Mouse (Mus musculus): Measurements from ENCODE around the gene Serbp1.

Gene Serbp1

GRCm38 (mm10) chr6:67268983-67269382, 31.0 kb downstream of the Serbp1 start:
- TF ChIP-seq CTCF (conservative IDR thresholded peaks at IDR 0.05; ENCODE audit: low read length): no peak
- TF ChIP-seq POU5F1 (IDR thresholded peaks at IDR 0.05; ENCODE audit: borderline replicate concordance, low read length): no peak
- TF ChIP-seq NANOG (IDR thresholded peaks at IDR 0.05; ENCODE audit: borderline replicate concordance, low read length): no peak

GRCm38 (mm10) chr6:67269459-67269858, 31.5 kb downstream of the Serbp1 start:
- H3K4me3 ChIP-seq (replicated peaks; ENCODE audit: low read length): peak overlapping the region; percentile 100
- TF ChIP-seq POU5F1 (IDR thresholded peaks at IDR 0.05; ENCODE audit: borderline replicate concordance, low read length): no peak
- TF ChIP-seq CTCF (conservative IDR thresholded peaks at IDR 0.05; ENCODE audit: low read length): no peak
- TF ChIP-seq NANOG (IDR thresholded peaks at IDR 0.05; ENCODE audit: borderline replicate concordance, low read length): no peak
- peaks cover 59% of the 10 kb centered on the region for H3K4me1 ChIP-seq (replicated peaks; ENCODE audit: low read depth, low read length)
- H3K9me3 ChIP-seq (ENCODE audit: low read length): no peaks in the 10 kb centered on the region
- H3K27me3 ChIP-seq (ENCODE audit: insufficient read depth, low read length): no peaks in the 10 kb centered on the region
- H3K36me3 ChIP-seq (ENCODE audit: insufficient read depth, low read length): peaks cover 67% of the 10 kb centered on the region

More at GRCm38 (mm10) chr6:67268983-67269382, 31.0 kb downstream of the Serbp1 start:
- H3K4me1 ChIP-seq (replicated peaks; ENCODE audit: low read depth, low read length): peaks cover 59% of the 10 kb centered on the region
- H3K27me3 ChIP-seq (ENCODE audit: insufficient read depth, low read length): no peaks in the 10 kb centered on the region
- H3K4me3 ChIP-seq (replicated peaks; ENCODE audit: low read length): peak overlapping the region; percentile 100
- peaks cover 62% of the 10 kb centered on the region for H3K36me3 ChIP-seq (ENCODE audit: insufficient read depth, low read length)
- H3K9me3 ChIP-seq (ENCODE audit: low read length): no peaks in the 10 kb centered on the region

DNA sequence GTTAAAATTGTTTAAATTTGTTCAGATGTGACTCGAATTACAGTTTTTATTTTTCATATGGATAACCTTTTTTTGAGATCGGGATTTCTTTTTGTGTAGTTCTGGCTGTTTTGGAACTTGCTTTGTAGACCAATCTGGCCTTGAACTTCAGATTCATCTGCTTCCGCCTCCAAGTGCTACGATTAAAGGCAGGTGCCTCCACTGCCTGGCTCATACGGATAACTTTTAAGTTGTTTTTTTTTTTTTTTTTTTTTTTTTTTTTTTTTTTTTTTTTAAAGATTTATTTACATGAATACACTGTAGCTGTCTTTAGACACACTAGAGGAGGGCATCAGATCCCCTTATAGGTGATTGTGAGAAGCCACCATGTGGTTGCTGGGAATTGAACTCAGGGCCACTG, 40.0 kb downstream of the Serbp1 start:
- Histone ChIP-seq H3K9me3 (ENCODE audit: low read length) (no peaks in the 10 kb centered on the region), H3K4me3 (replicated peaks; ENCODE audit: low read length) (no peak overlapping the region), H3K36me3 (ENCODE audit: insufficient read depth, low read length) (peaks cover 96% of the 10 kb centered on the region), H3K27me3 (ENCODE audit: insufficient read depth, low read length) (no peaks in the 10 kb centered on the region), H3K4me1 (replicated peaks; ENCODE audit: low read depth, low read length) (peaks cover 64% of the 10 kb centered on the region)
- TF ChIP-seq CTCF (conservative IDR thresholded peaks at IDR 0.05; ENCODE audit: low read length) (no peak), POU5F1 (IDR thresholded peaks at IDR 0.05; ENCODE audit: borderline replicate concordance, low read length) (no peak), NANOG (IDR thresholded peaks at IDR 0.05; ENCODE audit: borderline replicate concordance, low read length) (no peak)

DNA sequence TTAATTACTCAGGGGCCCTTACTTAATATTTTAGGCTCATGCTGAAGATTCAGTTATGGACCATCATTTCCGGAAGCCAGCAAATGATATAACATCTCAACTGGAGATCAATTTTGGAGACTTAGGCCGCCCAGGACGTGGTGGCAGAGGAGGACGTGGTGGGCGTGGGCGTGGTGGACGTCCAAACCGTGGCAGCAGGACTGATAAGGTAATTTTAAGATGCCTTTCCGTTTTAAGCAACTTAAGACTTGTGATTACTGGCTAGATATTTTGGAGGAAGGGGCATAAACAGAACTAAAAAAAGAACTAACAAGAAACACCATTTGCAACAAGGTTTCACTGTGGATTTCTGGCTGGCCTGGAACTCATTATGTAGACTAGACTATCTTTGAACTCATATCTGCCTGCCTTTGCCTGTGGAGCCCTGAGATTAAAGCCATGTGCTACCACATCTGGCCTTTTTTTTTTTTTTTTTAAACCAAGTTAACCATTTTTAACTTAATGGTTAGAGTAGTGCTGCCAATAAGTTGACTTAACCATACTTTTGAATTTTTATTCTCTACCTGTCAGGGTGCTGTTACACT, 43.7 kb downstream of the Serbp1 start:
- TF ChIP-seq POU5F1 (IDR thresholded peaks at IDR 0.05; ENCODE audit: borderline replicate concordance, low read length) (no peak), NANOG (IDR thresholded peaks at IDR 0.05; ENCODE audit: borderline replicate concordance, low read length) (no peak), CTCF (conservative IDR thresholded peaks at IDR 0.05; ENCODE audit: low read length) (no peak)
- H3K9me3 ChIP-seq (ENCODE audit: low read length): no peaks in the 10 kb centered on the region
- H3K27me3 ChIP-seq (ENCODE audit: insufficient read depth, low read length): no peaks in the 10 kb centered on the region
- H3K4me1 ChIP-seq (replicated peaks; ENCODE audit: low read depth, low read length): peaks cover 31% of the 10 kb centered on the region
- H3K4me3 ChIP-seq (replicated peaks; ENCODE audit: low read length): no peak overlapping the region
- peaks cover 94% of the 10 kb centered on the region for H3K36me3 ChIP-seq (ENCODE audit: insufficient read depth, low read length)

DNA sequence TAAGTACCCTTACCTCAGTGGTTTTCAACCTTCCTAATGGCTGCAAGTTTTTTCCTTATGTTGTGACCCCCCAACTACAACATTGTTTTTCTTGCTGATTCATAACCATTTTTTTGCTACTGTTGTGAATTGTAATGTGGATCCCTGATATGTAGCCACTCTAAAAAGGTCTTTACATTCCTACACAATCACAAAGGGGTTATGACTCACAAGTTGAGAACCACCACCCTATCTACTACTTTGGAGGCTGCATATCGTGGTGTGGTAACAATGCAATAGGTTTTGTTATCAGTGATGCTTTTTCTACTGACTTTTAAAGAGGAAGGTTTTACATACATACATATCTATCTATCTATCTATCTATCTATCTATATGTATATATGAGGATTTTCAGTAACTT, 44.9 kb downstream of the Serbp1 start:
- Histone ChIP-seq H3K4me1 (replicated peaks; ENCODE audit: low read depth, low read length) (peaks cover 27% of the 10 kb centered on the region; the same call in 1 of the 2 replicates), H3K27me3 (ENCODE audit: insufficient read depth, low read length) (no peaks in the 10 kb centered on the region), H3K36me3 (ENCODE audit: insufficient read depth, low read length) (peaks cover 94% of the 10 kb centered on the region), H3K9me3 (ENCODE audit: low read length) (no peaks in the 10 kb centered on the region), H3K4me3 (replicated peaks; ENCODE audit: low read length) (no peak overlapping the region)
- TF ChIP-seq NANOG (IDR thresholded peaks at IDR 0.05; ENCODE audit: borderline replicate concordance, low read length) (no peak), POU5F1 (IDR thresholded peaks at IDR 0.05; ENCODE audit: borderline replicate concordance, low read length) (no peak), CTCF (conservative IDR thresholded peaks at IDR 0.05; ENCODE audit: low read length) (no peak)

- no peaks in the 10 kb centered on the region for H3K27me3 ChIP-seq (ENCODE audit: insufficient read depth, low read length)
- no peaks in the 10 kb centered on the region for H3K9me3 ChIP-seq (ENCODE audit: low read length)
- H3K36me3 ChIP-seq (ENCODE audit: insufficient read depth, low read length): peaks cover 70% of the 10 kb centered on the region
- TF ChIP-seq CTCF (conservative IDR thresholded peaks at IDR 0.05; ENCODE audit: low read length) (no peak), NANOG (IDR thresholded peaks at IDR 0.05; ENCODE audit: borderline replicate concordance, low read length) (no peak), POU5F1 (IDR thresholded peaks at IDR 0.05; ENCODE audit: borderline replicate concordance, low read length) (no peak)
- peaks cover 9% of the 10 kb centered on the region; the same call in 1 of the 2 replicates for H3K4me1 ChIP-seq (replicated peaks; ENCODE audit: low read depth, low read length)
- no peak overlapping the region for H3K4me3 ChIP-seq (replicated peaks; ENCODE audit: low read length)
Measured at GRCm38 (mm10) chr6:67292042-67292623, 54.2 kb downstream of the Serbp1 start.

GRCm38 (mm10) chr6:67296126-67296525, 58.1 kb downstream of the Serbp1 start:
- TF ChIP-seq POU5F1 (IDR thresholded peaks at IDR 0.05; ENCODE audit: borderline replicate concordance, low read length): no peak
- TF ChIP-seq NANOG (IDR thresholded peaks at IDR 0.05; ENCODE audit: borderline replicate concordance, low read length): no peak
- peak; percentile 27 for TF ChIP-seq CTCF (conservative IDR thresholded peaks at IDR 0.05; ENCODE audit: low read length)
- H3K4me3 ChIP-seq (replicated peaks; ENCODE audit: low read length): no peak overlapping the region
- no peaks in the 10 kb centered on the region for H3K9me3 ChIP-seq (ENCODE audit: low read length)
- H3K4me1 ChIP-seq (replicated peaks; ENCODE audit: low read depth, low read length): peaks cover 23% of the 10 kb centered on the region
- H3K36me3 ChIP-seq (ENCODE audit: insufficient read depth, low read length): peaks cover 39% of the 10 kb centered on the region
- H3K27me3 ChIP-seq (ENCODE audit: insufficient read depth, low read length): no peaks in the 10 kb centered on the region

- no peak for TF ChIP-seq CTCF (conservative IDR thresholded peaks at IDR 0.05; ENCODE audit: low read length)
- no peak for TF ChIP-seq POU5F1 (IDR thresholded peaks at IDR 0.05; ENCODE audit: borderline replicate concordance, low read length)
- no peak for TF ChIP-seq NANOG (IDR thresholded peaks at IDR 0.05; ENCODE audit: borderline replicate concordance, low read length)
- peaks cover 14% of the 10 kb centered on the region for H3K36me3 ChIP-seq (ENCODE audit: insufficient read depth, low read length)
- H3K4me3 ChIP-seq (replicated peaks; ENCODE audit: low read length): no peak overlapping the region
- peaks cover 25% of the 10 kb centered on the region for H3K4me1 ChIP-seq (replicated peaks; ENCODE audit: low read depth, low read length)
- no peaks in the 10 kb centered on the region for H3K9me3 ChIP-seq (ENCODE audit: low read length)
- H3K27me3 ChIP-seq (ENCODE audit: insufficient read depth, low read length): no peaks in the 10 kb centered on the region
Measured at GRCm38 (mm10) chr6:67298742-67299141, 60.8 kb downstream of the Serbp1 start.
